Mouse (Mus musculus) CH12.LX (cell line): ENCODE data around the gene Ubald2. TPM values are rescaled to one million over a fixed set of nuclear protein-coding genes. Genes with fewer than 3 reads are reported as not detected.

Source experiments
- DNase-seq: peaks from one replicate; pipeline ENCODE4 v3.0.0-alpha.2; 2013; ENCODE audit errors: extremely low read depth
- H3K27ac ChIP-seq: 2 replicates; pipeline ENCODE4 v1.5.1; 2012; ENCODE audit warnings: low read depth, mild to moderate bottlenecking, control low read depth, moderate library complexity; ENCODE audit not compliant: insufficient read depth
- H3K27me3 ChIP-seq: replicated peaks from 2 replicates; pipeline ENCODE3; 2012; ENCODE audit warnings: inconsistent platforms
- H3K36me3 ChIP-seq, 2 experiments: replicated peaks in 1 of 2; 2 replicates each; pipeline versions ENCODE3 to v1.6.1; 2012; ENCODE audit warnings: inconsistent platforms in 1 of 2, low read length in 1 of 2, mild to moderate bottlenecking in 1 of 2, mixed read lengths in 1 of 2, moderate library complexity in 1 of 2; ENCODE audit not compliant: control insufficient read depth in 1 of 2, insufficient read depth in 1 of 2
- H3K4me1 ChIP-seq, 2 experiments: 2 replicates each; pipeline ENCODE4 v1.6.1; 2012; ENCODE audit warnings: inconsistent platforms in 1 of 2, moderate library complexity in 1 of 2; ENCODE audit not compliant: insufficient read depth in 2 of 2, control insufficient read depth in 1 of 2
- H3K4me2 ChIP-seq: 2 replicates; pipeline ENCODE4 v1.6.1; 2012; ENCODE audit warnings: low read depth, mild to moderate bottlenecking, control low read depth; ENCODE audit not compliant: poor library complexity, insufficient read depth, severe bottlenecking
- H3K4me3 ChIP-seq, 3 experiments: fragments of 150-350 bp in 1 of 3; sonication (generic) in 1 of 3; replicated peaks in 1 of 3; 2 replicates each; pipeline versions ENCODE3 to v1.5.1; 2011 to 2012; ENCODE audit warnings: low read depth in 2 of 3, low read length in 2 of 3, mild to moderate bottlenecking in 2 of 3, moderate library complexity in 2 of 3, control low read depth in 1 of 3, improper control_type of control experiment in 1 of 3, inconsistent platforms in 1 of 3, mixed read lengths in 1 of 3; ENCODE audit not compliant: poor library complexity in 1 of 3
- H3K79me2 ChIP-seq: replicated peaks from 2 replicates; pipeline ENCODE4 v1.6.1; 2012; ENCODE audit warnings: mild to moderate bottlenecking, moderate library complexity; ENCODE audit not compliant: control insufficient read depth, poor library complexity, insufficient read depth, severe bottlenecking; ENCODE audit errors: extremely low read depth
- H3K9ac ChIP-seq: 2 replicates; pipeline ENCODE4 v1.6.1; 2012; ENCODE audit warnings: low read depth, mild to moderate bottlenecking, control low read depth, moderate library complexity; ENCODE audit not compliant: insufficient read depth
- H3K9me3 ChIP-seq: replicated peaks from 2 replicates; pipeline ENCODE3; 2012; ENCODE audit warnings: low read length, inconsistent platforms, mixed read lengths
- BHLHE40 ChIP-seq: IDR thresholded peaks from 2 replicates; pipeline ENCODE4 v1.6.1; 2011; ENCODE audit warnings: mild to moderate bottlenecking, low read depth, low read length, improper control_type of control experiment
- CHD1 ChIP-seq: IDR thresholded peaks from 2 replicates; pipeline ENCODE4 v1.6.1; 2012; ENCODE audit warnings: low read depth, low read length, improper control_type of control experiment, inconsistent platforms
- CTCF ChIP-seq, 2 experiments: IDR thresholded peaks in 1 of 2; conservative IDR thresholded peaks in 1 of 2; 2 replicates each; pipeline ENCODE4 v1.5.1; 2011 to 2012; ENCODE audit warnings: low read depth in 2 of 2, low read length in 2 of 2, improper control_type of control experiment in 1 of 2, inconsistent platforms in 1 of 2, mild to moderate bottlenecking in 1 of 2, moderate library complexity in 1 of 2
- E2F4 ChIP-seq: IDR thresholded peaks from 2 replicates; pipeline ENCODE4 v1.6.1; 2011; ENCODE audit warnings: low read depth, low read length, improper control_type of control experiment; ENCODE audit not compliant: insufficient replicate concordance
- ELF1 ChIP-seq: IDR thresholded peaks from 2 replicates; pipeline ENCODE4 v1.6.1; 2014; ENCODE audit warnings: low read depth, mild to moderate bottlenecking, inconsistent platforms, low read length, improper control_type of control experiment
- EP300 ChIP-seq: IDR thresholded peaks from 2 replicates; pipeline ENCODE4 v1.6.1; 2011; ENCODE audit warnings: low read length, improper control_type of control experiment
- ETS1 ChIP-seq: conservative IDR thresholded peaks from 2 replicates; pipeline ENCODE4 v1.6.1; 2012; ENCODE audit warnings: low read depth, mild to moderate bottlenecking, inconsistent platforms, low read length, improper control_type of control experiment, moderate library complexity
- HCFC1 ChIP-seq: IDR thresholded peaks from 2 replicates; pipeline ENCODE4 v1.6.1; 2012; ENCODE audit warnings: low read depth, mild to moderate bottlenecking, inconsistent platforms, low read length, improper control_type of control experiment
- IRF4 ChIP-seq: IDR thresholded peaks from 2 replicates; pipeline ENCODE4 v1.6.1; 2014; ENCODE audit warnings: low read depth, mild to moderate bottlenecking, inconsistent platforms, low read length, improper control_type of control experiment
- JUN ChIP-seq: IDR thresholded peaks from 2 replicates; pipeline ENCODE4 v1.6.1; 2011; ENCODE audit warnings: low read depth, mild to moderate bottlenecking, low read length, improper control_type of control experiment, moderate library complexity; ENCODE audit not compliant: insufficient read depth
- JUND ChIP-seq: conservative IDR thresholded peaks from 2 replicates; pipeline ENCODE4 v1.6.1; 2011; ENCODE audit warnings: low read depth, low read length, improper control_type of control experiment
- KAT2A ChIP-seq: IDR thresholded peaks from 2 replicates; pipeline ENCODE4 v1.6.1; 2012; ENCODE audit warnings: low read length, improper control_type of control experiment, inconsistent platforms; ENCODE audit not compliant: insufficient replicate concordance
- MAFK ChIP-seq: IDR thresholded peaks from 2 replicates; pipeline ENCODE4 v1.6.1; 2011; ENCODE audit warnings: low read length, improper control_type of control experiment; ENCODE audit not compliant: insufficient replicate concordance
- MAX ChIP-seq: IDR thresholded peaks from 2 replicates; pipeline ENCODE4 v1.6.1; 2011; ENCODE audit warnings: low read length, improper control_type of control experiment
- MAZ ChIP-seq: IDR thresholded peaks from 2 replicates; pipeline ENCODE4 v1.6.1; 2012; ENCODE audit warnings: low read depth, mild to moderate bottlenecking, inconsistent platforms, low read length, improper control_type of control experiment, moderate library complexity
- MEF2A ChIP-seq: IDR thresholded peaks from 2 replicates; pipeline ENCODE4 v1.6.1; 2014; ENCODE audit warnings: low read depth, mild to moderate bottlenecking, inconsistent platforms, low read length, improper control_type of control experiment, borderline replicate concordance
- MXI1 ChIP-seq: IDR thresholded peaks from 2 replicates; pipeline ENCODE4 v1.6.1; 2011; ENCODE audit warnings: mild to moderate bottlenecking, low read depth, low read length, improper control_type of control experiment
- MYC ChIP-seq: IDR thresholded peaks from 2 replicates; pipeline ENCODE4 v1.6.1; 2011; ENCODE audit warnings: low read depth, mild to moderate bottlenecking, improper control_type of control experiment, low read length
- NELFE ChIP-seq: IDR thresholded peaks from 2 replicates; pipeline ENCODE4 v1.6.1; 2011; ENCODE audit warnings: low read depth, low read length, improper control_type of control experiment
- NRF1 ChIP-seq: IDR thresholded peaks from 2 replicates; pipeline ENCODE4 v1.6.1; 2014; ENCODE audit warnings: low read depth, mild to moderate bottlenecking, inconsistent platforms, low read length, improper control_type of control experiment, moderate library complexity
- PAX5 ChIP-seq: IDR thresholded peaks from 2 replicates; pipeline ENCODE4 v1.6.1; 2012; ENCODE audit warnings: low read length, inconsistent platforms, mixed read lengths
- POLR2A ChIP-seq: IDR thresholded peaks from 2 replicates; pipeline ENCODE4 v1.6.1; 2011; ENCODE audit warnings: low read depth, mild to moderate bottlenecking, improper control_type of control experiment, low read length
- POLR2AphosphoS2 ChIP-seq: IDR thresholded peaks from 2 replicates; pipeline ENCODE4 v1.6.1; 2011; ENCODE audit warnings: low read depth, low read length, improper control_type of control experiment
- RAD21 ChIP-seq: IDR thresholded peaks from 2 replicates; pipeline ENCODE4 v1.6.1; 2011; ENCODE audit warnings: low read depth, mild to moderate bottlenecking, low read length, improper control_type of control experiment, moderate library complexity
- RCOR1 ChIP-seq: conservative IDR thresholded peaks from 2 replicates; pipeline ENCODE4 v1.6.1; 2012; ENCODE audit warnings: low read depth, mild to moderate bottlenecking, inconsistent platforms, low read length, improper control_type of control experiment
- SIN3A ChIP-seq: IDR thresholded peaks from 2 replicates; pipeline ENCODE4 v1.6.1; 2012; ENCODE audit warnings: low read length, improper control_type of control experiment, inconsistent platforms
- SMC3 ChIP-seq: IDR thresholded peaks from 2 replicates; pipeline ENCODE4 v1.6.1; 2011; ENCODE audit warnings: low read depth, low read length, improper control_type of control experiment
- TBP ChIP-seq: conservative IDR thresholded peaks from 2 replicates; pipeline ENCODE4 v1.6.1; 2011; ENCODE audit warnings: low read depth, low read length, improper control_type of control experiment
- TCF12 ChIP-seq: IDR thresholded peaks from 2 replicates; pipeline ENCODE4 v1.6.1; 2014; ENCODE audit warnings: low read depth, mild to moderate bottlenecking, inconsistent platforms, low read length, improper control_type of control experiment
- UBTF ChIP-seq: IDR thresholded peaks from 2 replicates; pipeline ENCODE4 v1.6.1; 2012; ENCODE audit warnings: low read depth, mild to moderate bottlenecking, inconsistent platforms, low read length, improper control_type of control experiment, moderate library complexity
- USF1 ChIP-seq: IDR thresholded peaks from 2 replicates; pipeline ENCODE4 v1.6.1; 2014; ENCODE audit warnings: low read depth, mild to moderate bottlenecking, inconsistent platforms, low read length, improper control_type of control experiment
- USF2 ChIP-seq: conservative IDR thresholded peaks from 2 replicates; pipeline ENCODE4 v1.6.1; 2011; ENCODE audit warnings: low read depth, low read length, improper control_type of control experiment
- ZC3H11A ChIP-seq: IDR thresholded peaks from 2 replicates; pipeline ENCODE4 v1.6.1; 2012; ENCODE audit warnings: low read depth, mild to moderate bottlenecking, inconsistent platforms, low read length, improper control_type of control experiment
- ZKSCAN1 ChIP-seq: IDR thresholded peaks from 2 replicates; pipeline ENCODE4 v1.6.1; 2012; ENCODE audit warnings: low read depth, inconsistent platforms, low read length, improper control_type of control experiment, borderline replicate concordance
- ZMIZ1 ChIP-seq: IDR thresholded peaks from 2 replicates; pipeline ENCODE4 v1.6.1; 2012; ENCODE audit warnings: low read depth, mild to moderate bottlenecking, inconsistent platforms, low read length, improper control_type of control experiment
- dilution Hi-C: fragments of 300-500 bp; cut with MboI; formaldehyde crosslinking; loops from 2 replicates; pipeline ENCODE4 v1.14.3; 2020; ENCODE audit warnings: low sequenced_read_pairs; ENCODE audit not compliant: extremely low pct_unique_long_range_greater_than_20kb, extremely low pct_ligation_motif_present
- in situ Hi-C: fragments of 300-500 bp; cut with MboI; formaldehyde crosslinking; loops from 3 replicates; pipeline ENCODE4 v1.14.3; 2019; ENCODE audit warnings: low sequenced_read_pairs, low pct_ligation_motif_present, low pct_unique_long_range_greater_than_20kb, mixed read lengths
- polyA plus RNA-seq: library from polyadenylated mRNA; unstranded; fragments of >175 nt; gene quantifications from 2 replicates; pipeline ENCODE4 v1.2.1, GENCODE M21; 2012; ENCODE audit warnings: low read depth; ENCODE audit not compliant: insufficient read length
- total RNA-seq, 2 experiments: library from RNA; depleted of rRNA; stranded (reverse); fragments of 300-350 nt in 1 of 2; fragments of >200 nt in 1 of 2; gene quantifications; 2 replicates each; pipeline ENCODE4 v1.2.3; 2012 to 2014

Ubald2 gene
- total and polyA plus RNA-seq, 3 experiments, result 228 to 436 (median 336) TPM

DNA sequence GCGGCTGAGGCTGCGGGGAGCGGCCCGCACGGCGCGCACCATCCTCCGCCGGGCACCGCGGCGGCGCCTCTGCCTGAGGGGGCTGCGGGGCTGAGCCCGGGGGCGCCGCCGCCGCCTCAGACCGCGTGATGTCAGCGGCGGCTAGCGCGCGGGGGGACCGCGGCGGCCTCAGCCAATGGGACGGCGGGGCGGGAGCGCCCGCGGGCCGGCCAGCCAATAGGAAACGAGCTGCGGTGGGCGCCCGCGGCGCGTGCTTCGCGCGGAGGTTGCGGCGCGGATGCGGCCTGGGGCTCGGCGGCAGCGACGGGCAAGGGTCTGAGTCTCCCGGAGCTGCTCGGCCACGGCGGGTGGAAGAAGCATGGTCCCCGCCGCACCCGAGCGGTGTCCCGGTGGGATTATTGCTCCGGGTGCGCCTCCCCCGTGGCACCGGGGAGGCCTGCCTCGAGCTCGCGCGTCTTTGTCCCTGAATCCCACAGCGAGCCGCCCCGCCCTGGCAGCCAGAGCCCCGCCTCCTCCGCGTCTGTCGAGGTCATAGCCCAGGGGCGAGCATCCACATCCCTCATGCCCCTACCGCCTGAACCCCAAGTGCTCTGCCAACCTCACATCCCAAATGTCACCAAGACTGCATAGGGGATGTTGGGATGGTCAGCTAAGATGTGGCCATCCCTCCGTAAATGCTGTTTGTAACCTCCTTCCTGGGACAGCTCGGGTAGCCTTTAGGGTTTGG, 20.8 kb upstream of the Ubald2 start, which contains the start of gene Rnf157 (continued):
- TF ChIP-seq POLR2A (peak; percentile 58), MAX (peak; percentile 92)
- TF ChIP-seq, all 38 proteins: peak for 15

DNA sequence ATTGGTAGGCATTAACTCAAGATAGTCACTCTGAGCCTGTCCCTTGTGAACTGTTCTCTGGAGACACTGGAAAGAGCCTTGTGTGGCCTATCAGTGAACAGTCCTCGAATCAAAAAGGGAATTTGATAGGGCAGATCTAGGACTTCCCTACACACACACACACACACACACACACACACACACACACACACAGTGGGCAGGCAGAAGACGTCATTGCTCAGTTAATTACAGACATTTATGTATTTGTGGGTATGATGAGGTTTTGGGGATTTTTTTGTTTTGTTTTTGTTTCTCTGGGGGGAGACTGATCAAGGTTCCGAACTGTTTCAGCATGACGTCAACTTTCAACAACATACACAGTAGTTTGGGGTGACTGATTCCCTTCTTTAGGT, 20.3 kb upstream of the Ubald2 start:
- H3K27ac ChIP-seq, result peak overlapping the region; percentile 93
- peak overlapping the region; percentile 99 for H3K9ac ChIP-seq
- H3K4me3 ChIP-seq, result peak overlapping the region in 2 of 3 experiments; percentile 81 to 99
- peaks cover 6 to 8% of the 10 kb centered on the region in 2 experiments for H3K36me3 ChIP-seq
- no peaks in the 10 kb centered on the region for H3K9me3 ChIP-seq
- no peak for DNase-seq
- peaks cover 37 to 78% of the 10 kb centered on the region in 2 experiments for H3K4me1 ChIP-seq
- H3K4me2 ChIP-seq, result peak overlapping the region; percentile 49
- H3K79me2 ChIP-seq, result peaks cover 47% of the 10 kb centered on the region
- in situ Hi-C loops, result loop anchor here (25.0 kb wide), 1 partner anchor 776 kb away; the partner anchor contains the start of gene Slc25a19
- H3K27me3 ChIP-seq, result no peaks in the 10 kb centered on the region
- dilution Hi-C loops, result no loop called here
- TF ChIP-seq SMC3, result peak; percentile 7; the same call in 1 of the 2 replicates
- 0 out of 2 replicates have a peak, but pooled peaks have one; percentile 71 for TF ChIP-seq RCOR1
- TF ChIP-seq ZMIZ1, result no peak
- peak; percentile 62 for TF ChIP-seq JUN
- TF ChIP-seq ZKSCAN1, result no peak
- no peak; the same call in 1 of the 2 replicates for TF ChIP-seq TCF12
- no peak for TF ChIP-seq CTCF (conservative IDR thresholded peaks at IDR 0.05 in 1 of 2, IDR thresholded peaks at IDR 0.05 in 1 of 2; ENCODE audit: low read depth in 2 of 2, low read length in 2 of 2)
- TF ChIP-seq USF1, result no peak
- no peak for TF ChIP-seq USF2
- peak; percentile 61; the same call in 1 of the 2 replicates for TF ChIP-seq JUND
- no peak for TF ChIP-seq E2F4
- TF ChIP-seq MAFK, result no peak
- no peak for TF ChIP-seq POLR2A
- no peak for TF ChIP-seq TBP
- TF ChIP-seq POLR2AphosphoS2, result no peak; the same call in 1 of the 2 replicates
- TF ChIP-seq BHLHE40, result peak; percentile 66
- peak; percentile 76; the same call in 1 of the 2 replicates for TF ChIP-seq ETS1
- TF ChIP-seq ELF1, result no peak
- TF ChIP-seq IRF4, result peak; percentile 59; the same call in 1 of the 2 replicates
- 0 out of 2 replicates have a peak, but pooled peaks have one; percentile 38 for TF ChIP-seq MYC
- no peak for TF ChIP-seq KAT2A
- peak; percentile 78 for TF ChIP-seq MAZ
- TF ChIP-seq PAX5, result no peak
- TF ChIP-seq CHD1, result peak; percentile 67; the same call in 1 of the 2 replicates
- TF ChIP-seq MXI1, result no peak
- TF ChIP-seq MEF2A, result peak; percentile 77
- TF ChIP-seq EP300, result peak; percentile 50; the same call in 1 of the 2 replicates
- TF ChIP-seq UBTF, result no peak
- peak; percentile 24; the same call in 1 of the 2 replicates for TF ChIP-seq HCFC1
- no peak for TF ChIP-seq RAD21
- no peak for TF ChIP-seq SIN3A
- no peak for TF ChIP-seq ZC3H11A
- TF ChIP-seq NRF1, result no peak
- TF ChIP-seq MAX, result no peak
- peak; percentile 0; the same call in 1 of the 2 replicates for TF ChIP-seq NELFE
